8 mouse cellular contexts compared by ENCODE assay signal in the genomic region with DNA sequence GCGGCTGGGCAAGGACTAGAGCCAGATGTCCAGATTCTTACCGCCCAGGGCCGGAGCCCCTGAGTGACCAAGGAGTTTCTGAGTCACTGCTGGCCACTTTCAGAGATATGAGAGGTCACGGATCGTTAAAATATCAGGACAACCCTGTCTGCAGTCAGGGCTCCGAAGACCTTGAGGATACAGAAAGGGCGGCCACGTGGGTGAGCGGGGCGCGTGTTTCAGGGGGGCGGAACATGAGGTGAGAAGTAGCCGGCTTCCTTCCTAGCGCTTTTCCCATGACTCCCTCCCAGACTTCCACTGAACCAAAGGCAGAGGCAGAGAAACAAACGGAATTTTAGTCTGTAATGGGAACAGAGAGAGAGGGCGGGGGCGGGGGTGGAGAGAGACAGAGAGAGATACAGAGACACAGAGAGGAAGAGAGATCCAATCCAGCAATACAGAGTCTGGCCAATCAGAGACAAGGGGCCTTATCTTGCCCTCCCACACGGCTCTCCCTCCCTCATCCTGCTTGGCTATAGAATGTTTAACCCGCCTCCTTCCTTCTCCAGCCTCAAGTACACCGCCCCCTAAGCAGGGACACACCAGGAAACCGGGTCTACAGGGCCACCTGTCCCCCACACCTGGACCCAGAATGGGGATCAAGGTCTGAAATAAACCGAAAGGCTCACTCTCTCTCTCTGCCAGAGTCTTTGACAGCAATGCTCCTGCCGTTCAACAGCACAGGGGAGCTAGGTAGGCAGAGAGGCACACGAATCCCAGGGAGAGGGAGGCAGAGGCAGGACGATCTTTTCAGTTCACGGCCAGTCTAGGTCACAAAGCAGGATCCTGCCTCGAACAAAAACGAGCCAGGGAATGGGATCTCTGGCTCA. TPM values are rescaled to one million over a fixed set of nuclear protein-coding genes. Genes with fewer than 3 reads are reported as not detected.
A peak's percentile ranks its signal among the peaks of the same experiment; 100 is the strongest.
DNase-seq lines count a peak whose midpoint lies in the region; ATAC-seq and TF ChIP-seq lines count a peak whose summit lies in the region.

No protein-coding gene starts in this region.

- H3K4me1 ChIP-seq in liver, postnatal 0 days (ENCODE audit: insufficient read depth): peaks cover 35% of the 10 kb centered on the region
- peaks cover 10% of the 10 kb centered on the region; the same call in 1 of the 2 replicates for H3K4me1 ChIP-seq in midbrain, embryonic 16.5 days (ENCODE audit: control insufficient read depth, insufficient read depth, low read length)

- peak overlapping the region; percentile 4 for H3K4me3 ChIP-seq in liver, postnatal 0 days (ENCODE audit: low read depth, low read length)
- no peak overlapping the region for H3K4me3 ChIP-seq in midbrain, embryonic 16.5 days (ENCODE audit: low read depth, low read length)

- H3K4me2 ChIP-seq in liver, postnatal 0 days (ENCODE audit: low read depth, low read length): peak overlapping the region; percentile 47
- no peak overlapping the region for H3K4me2 ChIP-seq in midbrain, embryonic 16.5 days (ENCODE audit: low read length)

- no peak for TF ChIP-seq CTCF in liver, postnatal 0 days (IDR thresholded peaks at IDR 0.05; ENCODE audit: low read depth)

- ATAC-seq in liver, postnatal 0 days: peak; percentile 64
- no peak for ATAC-seq in midbrain, embryonic 16.5 days

- no peaks in the 10 kb centered on the region for H3K9me3 ChIP-seq in liver, postnatal 0 days (ENCODE audit: low read length)
- no peaks in the 10 kb centered on the region for H3K9me3 ChIP-seq in midbrain, embryonic 16.5 days (replicated peaks; ENCODE audit: control insufficient read depth, low read length, poor library complexity, severe bottlenecking)

- peak; percentile 49 for DNase-seq in kidney, postnatal 10 days
- no peak for DNase-seq in kidney, adult 8-10 months
- DNase-seq in R1 (ENCODE audit: low read depth, low spot score): peak; percentile 94
- DNase-seq in cerebellum, postnatal 25 days: peak; percentile 39 to 53
- peak; percentile 67 for DNase-seq in liver, postnatal 0 days
- no peak for DNase-seq in layer of hippocampus, postnatal 10 days (ENCODE audit: low spot score in 2 of 2)
- DNase-seq in lung, adult 18-20 months: no peak

- H3K27me3 ChIP-seq in liver, postnatal 0 days (ENCODE audit: insufficient read depth, low read length): no peaks in the 10 kb centered on the region
- no peaks in the 10 kb centered on the region for H3K27me3 ChIP-seq in midbrain, embryonic 16.5 days (ENCODE audit: control insufficient read depth, insufficient read depth, low read depth, low read length)

- H3K9ac ChIP-seq in liver, postnatal 0 days (replicated peaks): no peak overlapping the region
- no peak overlapping the region for H3K9ac ChIP-seq in midbrain, embryonic 16.5 days (ENCODE audit: low read depth, low read length)

- no peaks in the 10 kb centered on the region for H3K36me3 ChIP-seq in liver, postnatal 0 days (replicated peaks; ENCODE audit: insufficient read depth, low read length)
- H3K36me3 ChIP-seq in midbrain, embryonic 16.5 days (ENCODE audit: control insufficient read depth, insufficient read depth, low read length): no peaks in the 10 kb centered on the region

- 56% methylated on average over 28 of the region's 28 CpGs for WGBS in liver, postnatal 0 days (ENCODE audit: insufficient replicate concordance)
- 79% methylated on average over 28 of the region's 28 CpGs for WGBS in midbrain, embryonic 16.5 days

- peak overlapping the region; percentile 1 for H3K27ac ChIP-seq in liver, postnatal 0 days (ENCODE audit: low read depth)
- no peak overlapping the region for H3K27ac ChIP-seq in midbrain, embryonic 16.5 days (ENCODE audit: low read length)

- TF ChIP-seq EP300 in liver, postnatal 0 days (IDR thresholded peaks at IDR 0.05; ENCODE audit: low read depth): peak; percentile 51; the same call in 1 of the 2 replicates

RNA-seq across cellular contexts. Expression of a gene that starts 4.2 kb away (rescaled TPM):
- 9.7 and 10.6 TPM in 2 replicates for polyA plus RNA-seq in liver, postnatal 0 days (2015; fragmentation: Nextera tagmentation; extraction: Ambion mirVana)
- polyA plus RNA-seq in midbrain, embryonic 16.5 days (2015; fragmentation: Nextera tagmentation; extraction: Ambion mirVana): 63.4 and 69.5 TPM in 2 replicates
- 100 to 1,000 TPM; 103 to 117 TPM for total RNA-seq in layer of hippocampus, postnatal 10 days (2021)

RNA-seq across cellular contexts. Expression of a gene that starts 46.2 kb away (rescaled TPM):
- 103 and 117 TPM in 2 replicates for polyA plus RNA-seq in liver, postnatal 0 days (2015; fragmentation: Nextera tagmentation; extraction: Ambion mirVana)
- polyA plus RNA-seq in midbrain, embryonic 16.5 days (2015; fragmentation: Nextera tagmentation; extraction: Ambion mirVana): 520 and 546 TPM in 2 replicates
- 100 to 1,000 TPM; 252 to 292 TPM for total RNA-seq in layer of hippocampus, postnatal 10 days (2021)

Comparison
In these comparisons a context has a peak if more than half of its experiments do, and no peak if none do; other contexts are left out.
1. DNase-seq: peak in kidney, postnatal 10 days (single experiment), R1 (single experiment), cerebellum, postnatal 25 days (2 of 2) and liver, postnatal 0 days (single experiment); none in kidney, adult 8-10 months (0 of 2), layer of hippocampus, postnatal 10 days (0 of 2) and lung, adult 18-20 months (0 of 2).